29 mouse cellular contexts compared by ENCODE assay signal in the genomic region with DNA sequence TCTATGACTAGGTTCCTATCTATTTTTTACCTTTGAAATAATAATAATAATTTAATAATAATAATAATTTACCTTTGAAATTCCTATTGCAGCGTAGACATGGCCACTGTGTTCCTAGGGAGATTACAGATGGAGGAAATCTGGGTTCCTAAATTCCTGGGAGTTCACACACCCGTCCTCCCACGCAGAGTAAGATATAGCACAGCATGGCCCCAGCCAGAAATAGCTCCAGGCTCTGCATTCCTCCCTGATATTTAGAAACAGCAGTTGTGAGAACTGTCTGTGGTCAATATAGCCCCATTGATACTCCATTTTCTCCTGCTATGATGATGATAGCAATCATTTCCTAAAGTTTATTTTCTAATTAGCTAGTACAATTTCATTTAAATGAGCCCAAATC. TPM values are rescaled to one million over a fixed set of nuclear protein-coding genes. Genes with fewer than 3 reads are reported as not detected.
"Had no signal": no experiment of that assay in that cellular context is flagged by ENCODE, and none has a peak within 500 bp of the region (broad histone marks: within the 10 kb centered on the region; RNA-seq: fewer than 3 reads in every experiment).

No protein-coding gene starts in this region.

- H3K27me3 ChIP-seq: heart, embryonic 13.5 days; hindbrain, embryonic 12.5 days; intestine, embryonic 15.5 days; kidney, embryonic 15.5 days; limb, embryonic 12.5 days; liver, embryonic 13.5 days; liver, embryonic 15.5 days had no signal

- ATAC-seq: hindbrain, embryonic 16.5 days; inflammation-experienced regulatory T-cells, adult 6 months; intestine, embryonic 15.5 days; intestine, postnatal 0 days; liver, postnatal 0 days had no signal

- H3K4me2 ChIP-seq: heart, embryonic 13.5 days; hindbrain, embryonic 12.5 days; hindbrain, embryonic 14.5 days; intestine, embryonic 15.5 days; kidney, embryonic 15.5 days; limb, embryonic 12.5 days; liver, embryonic 11.5 days; liver, embryonic 13.5 days; liver, embryonic 15.5 days had no signal

- H3K27ac ChIP-seq: gastrocnemius, adult 2 months; heart, embryonic 13.5 days; hindbrain, embryonic 10.5 days; hindbrain, embryonic 12.5 days; hindbrain, embryonic 14.5 days; intestine, embryonic 15.5 days; kidney, embryonic 15.5 days; layer of hippocampus, adult 2 months; left cerebral cortex, adult 2 months; limb, embryonic 10.5 days; limb, embryonic 12.5 days; liver, embryonic 13.5 days; liver, embryonic 15.5 days had no signal

- H3K36me3 ChIP-seq: heart, embryonic 13.5 days; hindbrain, embryonic 10.5 days; hindbrain, embryonic 12.5 days; intestine, embryonic 15.5 days; kidney, embryonic 15.5 days; limb, embryonic 10.5 days; limb, embryonic 12.5 days; liver, embryonic 13.5 days; liver, embryonic 15.5 days had no signal

- H3K4me1 ChIP-seq: hindbrain, embryonic 10.5 days; hindbrain, embryonic 12.5 days; intestine, embryonic 15.5 days; kidney, embryonic 15.5 days; limb, embryonic 12.5 days; liver, embryonic 13.5 days; liver, embryonic 15.5 days had no signal

- H3K9me3 ChIP-seq: heart, embryonic 13.5 days; hindbrain, embryonic 10.5 days; hindbrain, embryonic 12.5 days; intestine, embryonic 15.5 days; kidney, embryonic 15.5 days; limb, embryonic 10.5 days; limb, embryonic 12.5 days; liver, embryonic 13.5 days; liver, embryonic 15.5 days had no signal

- H3K4me3 ChIP-seq: gastrocnemius, adult 2 months; heart, embryonic 13.5 days; hindbrain, embryonic 10.5 days; hindbrain, embryonic 12.5 days; intestine, embryonic 15.5 days; kidney, embryonic 15.5 days; layer of hippocampus, adult 2 months; left cerebral cortex, adult 2 months; limb, embryonic 10.5 days; limb, embryonic 12.5 days; liver, embryonic 13.5 days; liver, embryonic 15.5 days had no signal

- H3K9ac ChIP-seq: heart, embryonic 13.5 days; hindbrain, embryonic 12.5 days; hindbrain, embryonic 14.5 days; intestine, embryonic 15.5 days; kidney, embryonic 15.5 days; limb, embryonic 12.5 days; liver, embryonic 13.5 days; liver, embryonic 15.5 days; liver, postnatal 0 days had no signal

- DNase-seq: gastrocnemius, adult 2 months; gastrocnemius, postnatal 10 days; gastrocnemius, postnatal 25 days; heart, postnatal 4 days; kidney, adult 18-20 months; kidney, adult 9 months; kidney, postnatal 10 days; kidney, postnatal 25 days; kidney, postnatal 4 days; liver; liver, embryonic 13.5 days; liver, postnatal 0 days; lung, adult 2 months had no signal

RNA-seq across cellular contexts. Expression of gene Sox11, which starts 30.1 kb away (rescaled TPM):
- total RNA-seq: granulocyte monocyte progenitor cell, adult 5-6 weeks had no signal
- polyA plus RNA-seq: inflammation-experienced regulatory T-cells, adult 6 months had no signal
